Mouse (Mus musculus) cerebellum, postnatal 36 days (tissue): Measurements from ENCODE around the gene Trp53bp2.

Experiments
- DNase-seq, 2 experiments: peaks; one replicate each; pipeline ENCODE4 v3.0.0; 2021 to 2022; ENCODE audit warnings: mixed read lengths in 2 of 2

Gene Trp53bp2

DNA sequence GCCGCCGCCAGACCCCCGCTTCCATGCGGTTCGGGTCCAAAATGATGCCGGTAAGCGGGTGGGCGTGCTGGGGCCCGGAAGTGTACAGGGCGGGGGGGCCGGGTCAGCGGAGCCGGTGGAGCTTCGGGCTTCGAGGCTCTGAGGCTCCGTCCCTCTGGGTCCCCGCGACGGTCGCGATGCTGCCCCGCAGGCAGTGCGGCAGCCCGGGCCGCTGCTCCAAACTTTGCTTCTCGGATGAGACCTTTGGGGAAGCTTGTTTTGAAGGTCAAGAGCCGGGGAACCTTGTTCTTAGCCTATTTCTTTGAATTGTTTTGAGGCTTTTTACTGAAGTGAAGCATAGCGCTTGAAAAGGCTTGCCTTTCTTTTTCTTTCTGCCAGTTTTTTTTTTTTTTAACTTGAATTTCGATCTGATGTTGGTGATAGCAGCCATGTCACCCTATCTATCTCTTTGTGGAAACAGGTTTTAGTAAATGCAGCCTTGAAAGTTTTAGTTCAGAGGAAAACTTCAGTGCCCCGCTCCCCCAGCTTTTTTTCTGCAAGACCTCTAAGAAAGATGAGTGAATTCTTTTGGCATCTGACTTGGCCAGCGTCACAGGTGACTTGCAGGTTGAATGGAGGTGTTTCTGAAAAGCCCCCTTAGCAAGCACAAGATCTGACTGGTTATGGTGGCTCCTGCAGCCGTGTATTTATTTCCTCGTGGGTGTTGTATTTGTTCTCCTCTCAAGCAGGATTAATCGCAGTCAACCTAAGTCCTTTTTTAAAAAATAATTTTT is 615 bp downstream of the Trp53bp2 start:
- DNase-seq, result no peak

GRCm38 (mm10) chr1:182412586-182413270 is 3.8 kb downstream of the Trp53bp2 start:
- DNase-seq, result no peak

DNA sequence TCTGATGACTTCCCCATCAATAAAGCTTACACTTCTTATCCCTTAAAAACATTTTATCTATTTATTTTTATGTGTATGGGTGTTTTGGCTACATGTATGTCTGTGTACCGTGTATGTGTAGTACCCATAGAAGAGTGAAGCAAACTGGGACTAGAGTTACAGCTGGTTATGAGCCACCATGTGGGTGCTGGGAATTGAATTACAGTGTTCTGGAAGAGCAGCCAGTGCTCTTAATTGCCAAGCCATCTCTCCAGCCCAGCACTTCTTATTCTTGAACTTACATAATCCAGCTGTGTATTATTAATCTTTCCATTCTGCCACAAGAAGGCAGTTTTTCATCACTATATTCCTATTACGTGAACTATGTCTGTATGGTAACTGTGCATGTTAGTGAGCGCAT is 10.5 kb downstream of the Trp53bp2 start:
- DNase-seq, result no peak

DNA sequence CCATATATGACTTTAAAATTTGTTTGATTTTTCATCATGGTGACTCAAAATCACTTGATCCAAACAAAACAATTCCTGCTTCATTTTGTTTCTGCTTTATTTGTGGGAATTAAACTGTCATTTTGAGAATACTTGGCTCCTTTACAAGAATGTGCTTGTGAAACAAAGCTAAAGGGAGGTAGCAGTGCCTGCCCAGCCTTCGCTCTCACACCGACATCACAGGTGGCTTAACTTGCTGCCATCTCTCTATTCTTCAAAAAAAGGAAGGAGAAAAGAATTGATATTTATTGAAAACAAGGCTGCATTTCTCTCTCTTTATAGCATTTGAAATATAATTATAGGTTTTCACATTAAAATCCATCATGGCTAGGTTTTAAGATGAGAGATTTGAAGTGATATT is 15.3 kb downstream of the Trp53bp2 start:
- no peak for DNase-seq

GRCm38 (mm10) chr1:182425176-182425575 is 16.2 kb downstream of the Trp53bp2 start:
- peak in 1 of 2 experiments; percentile 25 for DNase-seq

DNA sequence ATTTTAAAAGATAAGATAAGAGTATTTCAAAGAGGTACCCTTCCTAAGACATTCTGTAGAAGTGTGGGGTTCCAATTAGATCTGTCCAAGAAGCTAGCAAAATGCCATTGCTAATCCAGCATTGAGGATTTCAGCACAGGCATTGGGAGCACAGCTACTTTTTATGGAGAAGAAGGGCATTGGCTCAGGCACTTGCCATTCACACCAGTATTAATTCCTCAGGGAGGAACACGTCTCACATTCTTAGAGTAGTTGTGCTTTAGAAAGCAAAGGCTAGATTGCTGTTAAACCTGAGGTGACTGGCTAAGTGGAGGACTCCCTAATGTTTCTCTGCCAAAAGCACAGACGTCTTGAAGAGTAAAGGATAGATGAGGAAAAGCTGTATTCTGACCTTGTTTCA is 17.5 kb downstream of the Trp53bp2 start:
- DNase-seq, result no peak

- DNase-seq, result no peak
These were observed 18.5 kb downstream of the Trp53bp2 start for GRCm38 (mm10) chr1:182427426-182427825.

DNA sequence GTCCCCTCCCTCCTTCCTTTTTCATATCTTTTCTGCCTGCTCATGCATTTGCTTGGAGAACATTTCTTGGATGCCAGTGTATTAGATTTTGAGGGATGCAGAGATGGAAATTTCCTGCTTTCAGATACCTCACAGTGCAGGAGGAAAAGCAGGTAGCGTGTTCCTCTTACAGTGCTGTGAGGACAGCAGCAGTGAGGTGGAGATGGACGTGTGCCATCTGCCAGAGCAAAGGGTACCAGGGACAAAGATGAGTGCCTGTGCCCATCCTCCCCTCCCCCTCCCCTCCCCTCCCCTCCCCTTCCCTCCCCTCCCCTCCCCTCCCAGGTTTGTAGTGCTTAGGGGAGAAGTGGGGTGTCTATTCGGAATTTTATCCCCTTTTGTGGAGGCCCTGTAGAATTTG is 20.9 kb downstream of the Trp53bp2 start:
- DNase-seq, result no peak

DNA sequence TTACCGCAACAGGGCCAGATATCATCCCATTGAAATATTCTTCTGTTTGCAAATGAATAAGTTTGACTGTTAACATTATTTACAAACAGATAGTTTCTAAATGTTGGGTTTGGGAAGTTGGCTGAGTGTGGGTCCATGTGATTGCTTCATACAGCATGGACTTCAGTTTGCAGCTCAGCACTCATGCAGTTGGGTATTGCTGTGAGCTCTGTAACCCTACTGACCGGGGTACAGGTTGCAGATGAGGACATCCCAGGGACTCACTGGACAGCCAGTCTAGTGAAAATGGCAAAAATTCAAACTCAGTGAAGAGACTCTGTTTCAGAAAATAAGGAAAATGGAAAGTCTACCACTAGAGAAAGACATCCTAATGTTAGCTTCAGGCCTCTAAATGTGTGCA is 21.7 kb downstream of the Trp53bp2 start:
- no peak for DNase-seq

- DNase-seq, result no peak
These were observed 23.1 kb downstream of the Trp53bp2 start for GRCm38 (mm10) chr1:182432059-182432458.

GRCm38 (mm10) chr1:182436746-182437145 is 27.8 kb downstream of the Trp53bp2 start:
- peak in 1 of 2 experiments; percentile 36 for DNase-seq

DNA sequence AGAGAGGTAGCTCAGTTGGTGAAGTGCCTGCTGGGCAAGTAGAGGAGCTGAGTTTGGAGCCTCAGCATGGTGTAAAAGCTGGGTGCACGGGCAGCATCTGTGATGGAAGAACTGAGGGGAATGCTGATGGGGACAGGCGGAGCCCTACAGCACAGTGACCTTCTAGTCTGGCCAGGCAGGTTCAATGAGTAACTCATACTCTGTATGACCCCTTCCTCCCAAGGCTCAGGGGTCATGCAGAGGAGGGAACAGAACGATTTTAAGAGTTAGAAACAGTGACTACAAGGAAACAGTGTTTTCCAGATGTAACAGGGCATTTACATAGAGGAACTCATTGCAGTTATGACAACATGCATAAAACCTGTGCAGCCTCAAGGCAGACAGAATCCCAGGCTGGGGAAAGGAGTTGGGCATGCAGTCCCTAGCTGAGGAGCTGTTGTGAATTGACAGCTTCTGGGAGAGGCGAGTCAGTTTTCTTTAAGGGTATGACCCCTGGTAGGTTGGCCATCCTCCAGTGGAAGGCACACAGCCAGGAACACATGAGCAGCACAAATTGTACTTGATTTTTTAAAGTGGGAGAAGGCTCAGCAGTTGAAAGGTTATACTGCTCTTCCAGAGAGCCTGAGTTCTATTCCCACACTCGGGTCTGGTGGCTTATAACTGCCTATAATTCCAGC is 30.7 kb downstream of the Trp53bp2 start:
- DNase-seq, result peak in 1 of 2 experiments; percentile 23

GRCm38 (mm10) chr1:182441791-182442473 is 33.0 kb downstream of the Trp53bp2 start:
- DNase-seq, result no peak

- no peak for DNase-seq
These were observed 35.1 kb downstream of the Trp53bp2 start for GRCm38 (mm10) chr1:182444116-182444515.

GRCm38 (mm10) chr1:182448276-182449035 is 39.5 kb downstream of the Trp53bp2 start:
- DNase-seq, result no peak

DNA sequence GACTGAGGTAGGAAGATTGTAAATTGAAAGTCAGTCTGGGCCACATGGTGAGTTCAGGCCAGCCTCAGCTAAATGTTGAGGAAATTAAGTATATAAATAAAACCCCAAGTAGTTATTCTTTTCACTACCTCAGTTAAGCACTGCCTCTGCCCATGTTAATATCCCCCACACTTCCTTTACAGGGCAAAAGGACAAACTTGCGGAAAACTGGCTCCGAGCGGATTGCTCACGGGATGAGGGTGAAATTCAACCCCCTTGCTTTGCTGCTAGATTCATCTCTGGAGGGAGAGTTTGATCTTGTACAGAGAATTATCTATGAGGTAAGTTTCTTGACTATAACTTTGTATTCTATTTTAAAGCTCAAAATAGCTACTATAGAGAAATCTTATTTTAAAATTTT is 43.5 kb downstream of the Trp53bp2 start:
- DNase-seq, result no peak

- DNase-seq, result no peak
These were observed 46.1 kb downstream of the Trp53bp2 start for GRCm38 (mm10) chr1:182455080-182455479.

DNA sequence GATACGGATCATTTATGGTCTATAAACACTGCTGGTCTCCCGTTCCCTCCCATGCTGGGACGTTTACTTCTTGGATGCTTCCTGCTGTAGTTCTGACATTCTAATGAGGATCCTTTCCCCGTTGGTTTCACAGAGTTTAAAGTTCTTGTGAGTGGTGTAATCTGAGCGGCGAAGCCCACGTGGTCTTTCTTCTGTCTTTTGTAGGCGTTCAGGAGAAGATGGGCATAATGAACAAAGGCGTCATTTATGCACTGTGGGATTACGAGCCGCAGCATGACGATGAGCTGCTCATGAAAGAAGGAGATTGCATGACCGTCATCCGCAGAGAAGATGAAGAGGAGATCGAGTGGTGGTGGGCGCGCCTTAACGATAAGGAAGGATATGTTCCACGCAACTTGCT is 49.6 kb downstream of the Trp53bp2 start:
- DNase-seq, result no peak

GRCm38 (mm10) chr1:182459436-182459835 is 50.5 kb downstream of the Trp53bp2 start:
- no peak for DNase-seq

DNA sequence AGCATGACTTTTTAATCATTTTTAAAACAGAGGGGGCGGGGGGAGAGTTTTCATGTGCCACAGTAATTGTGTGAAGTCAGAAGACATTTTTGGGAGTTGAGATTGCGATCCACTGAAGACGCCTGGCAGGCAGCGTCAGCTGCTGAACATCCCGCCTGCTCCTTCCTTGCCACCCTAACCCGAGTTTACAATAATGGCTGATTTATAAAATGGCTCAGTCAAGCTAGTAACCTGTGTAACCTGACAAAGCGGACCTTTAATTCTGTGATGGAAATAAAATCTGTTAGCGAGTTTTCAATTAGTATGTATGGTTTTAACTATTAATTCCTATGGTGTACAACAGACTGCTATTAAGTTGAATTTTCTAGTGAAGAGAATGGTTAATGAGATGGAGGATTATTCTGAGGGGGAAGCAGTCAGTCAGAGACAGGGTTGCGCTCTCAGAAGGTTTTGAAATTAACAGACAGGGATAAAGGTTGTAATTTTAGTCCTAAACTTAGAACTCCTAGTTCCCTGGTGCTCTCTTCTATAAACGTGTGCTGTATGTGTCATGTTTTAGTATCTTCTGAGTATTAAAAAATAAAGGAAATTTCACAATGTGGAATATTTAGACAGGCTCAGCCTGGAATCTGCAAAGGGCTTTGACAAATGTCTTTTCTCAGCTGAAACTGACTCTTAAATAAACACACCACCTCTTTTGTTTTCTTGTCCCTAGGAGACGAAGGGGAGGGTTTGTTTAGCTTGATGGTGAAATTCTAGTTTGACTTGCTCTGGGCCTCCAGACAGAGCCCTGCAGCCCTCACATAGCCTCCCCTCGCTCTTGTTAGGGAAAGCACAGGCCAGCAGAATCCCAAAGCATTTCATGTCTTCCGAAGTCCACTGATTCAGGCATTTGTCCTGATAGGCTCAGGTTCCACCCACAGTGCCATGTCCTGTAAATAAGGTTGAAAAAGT is 51.6 kb downstream of the Trp53bp2 start:
- no peak for DNase-seq

- no peak for DNase-seq
These were observed 52.3 kb downstream of the Trp53bp2 start for GRCm38 (mm10) chr1:182461261-182461660.
